Mouse (Mus musculus) limb, embryonic 15.5 days (tissue): ENCODE measurements around the gene Myh13. TPM values are rescaled to one million over a fixed set of nuclear protein-coding genes. Genes with fewer than 3 reads are reported as not detected.

ENCODE experiments used
- ATAC-seq: fragments of 200-750 bp; cut with Nextera tagmentation; 2 replicates; pipeline ENCODE4 v1.8.0; 2017; ENCODE audit warnings: low read depth, moderate TSS enrichment; ENCODE audit not compliant: insufficient number of reproducible peaks, low FRiP score, low TSS enrichment
- H3K27ac ChIP-seq: fragments of 300-500 bp; sonication (generic); 2 replicates; pipeline ENCODE4 v1.5.1; 2015; ENCODE audit warnings: moderate library complexity, mild to moderate bottlenecking, inconsistent platforms
- H3K27me3 ChIP-seq: fragments of 300-500 bp; sonication (generic); 2 replicates; pipeline ENCODE4 v1.6.1; 2015; ENCODE audit warnings: inconsistent platforms
- H3K36me3 ChIP-seq: fragments of 300-500 bp; sonication (generic); 2 replicates; pipeline ENCODE4 v1.6.1; 2015; ENCODE audit warnings: inconsistent platforms
- H3K4me1 ChIP-seq: fragments of 300-500 bp; sonication (generic); 2 replicates; pipeline ENCODE4 v1.6.1; 2015; ENCODE audit warnings: inconsistent platforms
- H3K4me2 ChIP-seq: fragments of 300-500 bp; sonication (generic); 2 replicates; pipeline ENCODE4 v1.6.1; 2015; ENCODE audit warnings: mild to moderate bottlenecking, inconsistent platforms
- H3K4me3 ChIP-seq: fragments of 300-500 bp; sonication (generic); 2 replicates; pipeline ENCODE4 v1.5.1; 2015; ENCODE audit warnings: mild to moderate bottlenecking, inconsistent platforms
- H3K9ac ChIP-seq: fragments of 300-500 bp; sonication (generic); 2 replicates; pipeline ENCODE4 v1.6.1; 2015; ENCODE audit warnings: inconsistent platforms
- H3K9me3 ChIP-seq: fragments of 300-500 bp; sonication (generic); 2 replicates; pipeline ENCODE4 v1.6.1; 2016; ENCODE audit warnings: inconsistent platforms
- WGBS: fragments of 180-500 bp; shearing (Covaris S2); methylation state at CpG from one replicate; pipeline ENCODE4 v1.1.7; 2015; 5-methylcytosine and 5-hydroxymethylcytosine counted together
- polyA plus RNA-seq: library from polyadenylated mRNA; unstranded; fragments of >200 nt; fragmentation: Nextera tagmentation; extraction: Ambion mirVana; gene quantifications from 2 replicates; pipeline ENCODE4 v1.2.1, GENCODE M21; 2015

Myh13 gene
- polyA plus RNA-seq, 1 experiment from 2014 or later = 0.10 TPM

DNA sequence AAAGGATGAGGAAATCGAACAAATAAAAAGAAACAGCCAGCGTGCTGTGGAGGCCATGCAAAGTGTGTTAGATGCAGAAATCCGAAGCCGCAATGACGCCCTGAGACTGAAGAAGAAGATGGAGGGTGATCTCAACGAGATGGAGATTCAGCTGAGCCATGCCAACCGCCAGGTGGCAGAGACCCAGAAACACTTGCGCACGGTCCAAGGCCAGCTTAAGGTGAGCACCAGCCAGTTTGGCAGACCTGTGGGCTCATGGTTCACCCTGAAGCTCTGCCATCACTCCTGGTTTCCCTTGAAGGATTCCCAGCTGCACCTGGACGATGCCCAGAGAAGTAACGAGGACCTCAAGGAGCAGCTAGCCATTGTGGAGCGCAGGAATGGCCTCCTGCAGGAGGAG is 43.1 kb downstream of the Myh13 start:
- ATAC-seq = no peak

GRCm38 (mm10) chr11:67364986-67365721 is 43.7 kb downstream of the Myh13 start:
- no peak overlapping the region for H3K9ac ChIP-seq
- H3K4me3 ChIP-seq = no peak overlapping the region
- ATAC-seq = no peak
- no peaks in the 10 kb centered on the region for H3K27me3 ChIP-seq
- no peaks in the 10 kb centered on the region for H3K9me3 ChIP-seq
- H3K4me2 ChIP-seq = no peak overlapping the region
- no peak overlapping the region for H3K27ac ChIP-seq
- H3K36me3 ChIP-seq = no peaks in the 10 kb centered on the region
- H3K4me1 ChIP-seq = peaks cover 3% of the 10 kb centered on the region; the same call in 1 of the 2 replicates
- 87% methylated on average over 14 of the region's 14 CpGs for WGBS

More for the DNA sequence above, 43.1 kb downstream of the Myh13 start:
- Histone ChIP-seq H3K36me3 (no peaks in the 10 kb centered on the region), H3K9me3 (no peaks in the 10 kb centered on the region), H3K9ac (no peak overlapping the region), H3K27ac (no peak overlapping the region), H3K27me3 (no peaks in the 10 kb centered on the region), H3K4me2 (no peak overlapping the region), H3K4me1 (peaks cover under 1% of the 10 kb centered on the region; the same call in 1 of the 2 replicates), H3K4me3 (no peak overlapping the region)
- WGBS = 84% methylated on average over 12 of the region's 12 CpGs

- H3K4me3 ChIP-seq = no peak overlapping the region
- no peaks in the 10 kb centered on the region for H3K36me3 ChIP-seq
- 65% methylated on average over 9 of the region's 9 CpGs for WGBS
- no peak overlapping the region for H3K9ac ChIP-seq
- no peaks in the 10 kb centered on the region for H3K27me3 ChIP-seq
- H3K4me1 ChIP-seq = peaks cover 3% of the 10 kb centered on the region; the same call in 1 of the 2 replicates
- no peak overlapping the region for H3K4me2 ChIP-seq
- H3K27ac ChIP-seq = no peak overlapping the region
- ATAC-seq = no peak
- no peaks in the 10 kb centered on the region for H3K9me3 ChIP-seq
These were observed 45.5 kb downstream of the Myh13 start for GRCm38 (mm10) chr11:67366936-67367335.

- Histone ChIP-seq H3K27ac (no peak overlapping the region), H3K4me1 (peaks cover 3% of the 10 kb centered on the region; the same call in 1 of the 2 replicates), H3K4me3 (no peak overlapping the region), H3K9me3 (no peaks in the 10 kb centered on the region), H3K9ac (no peak overlapping the region), H3K4me2 (no peak overlapping the region), H3K36me3 (no peaks in the 10 kb centered on the region), H3K27me3 (no peaks in the 10 kb centered on the region)
- ATAC-seq = no peak
- WGBS = 70% methylated on average over 2 of the region's 2 CpGs
These were observed 51.9 kb downstream of the Myh13 start for GRCm38 (mm10) chr11:67373333-67373732.

- Histone ChIP-seq H3K36me3 (no peaks in the 10 kb centered on the region), H3K4me2 (no peak overlapping the region), H3K4me1 (0 out of 2 replicates have a peak, but pooled peaks cover 3% of the 10 kb centered on the region), H3K4me3 (no peak overlapping the region), H3K9me3 (no peaks in the 10 kb centered on the region), H3K9ac (no peak overlapping the region), H3K27ac (no peak overlapping the region), H3K27me3 (no peaks in the 10 kb centered on the region; the same call in 1 of the 2 replicates)
- no peak for ATAC-seq
These were observed 54.9 kb downstream of the Myh13 start for GRCm38 (mm10) chr11:67376308-67376707.

GRCm38 (mm10) chr11:67379703-67380510 is 58.4 kb downstream of the Myh13 start:
- no peak overlapping the region for H3K4me3 ChIP-seq
- H3K9ac ChIP-seq = no peak overlapping the region
- ATAC-seq = no peak
- 45% methylated on average over 10 of the region's 10 CpGs for WGBS
- no peak overlapping the region for H3K27ac ChIP-seq
- no peaks in the 10 kb centered on the region for H3K9me3 ChIP-seq
- no peaks in the 10 kb centered on the region for H3K36me3 ChIP-seq
- no peaks in the 10 kb centered on the region; the same call in 1 of the 2 replicates for H3K27me3 ChIP-seq
- H3K4me2 ChIP-seq = no peak overlapping the region
- H3K4me1 ChIP-seq = 0 out of 2 replicates have a peak, but pooled peaks cover 3% of the 10 kb centered on the region

DNA sequence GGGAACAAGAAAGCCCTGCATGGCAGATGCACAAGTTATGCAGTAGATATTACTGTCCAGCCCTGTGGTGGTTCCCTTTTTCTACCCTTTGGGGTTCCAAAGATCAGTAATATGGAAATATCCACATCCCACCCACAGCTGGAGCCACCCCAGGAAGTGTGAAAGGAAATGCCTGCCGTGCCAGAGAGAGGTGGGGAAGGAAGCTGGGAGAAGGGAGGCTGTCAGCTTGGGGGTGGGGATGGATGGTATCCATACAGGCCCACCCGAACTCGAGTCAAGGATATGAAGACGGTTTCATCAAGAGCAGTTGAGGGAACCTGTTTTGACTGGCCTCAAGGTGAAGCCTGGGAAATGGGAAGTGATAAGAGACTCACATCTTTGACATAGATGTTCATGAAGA is 60.4 kb downstream of the Myh13 start:
- 62% methylated on average over 4 of the region's 4 CpGs for WGBS
- Histone ChIP-seq H3K4me1 (0 out of 2 replicates have a peak, but pooled peaks cover 3% of the 10 kb centered on the region), H3K27ac (no peak overlapping the region), H3K4me2 (no peak overlapping the region), H3K9me3 (no peaks in the 10 kb centered on the region), H3K9ac (no peak overlapping the region), H3K27me3 (no peaks in the 10 kb centered on the region; the same call in 1 of the 2 replicates), H3K36me3 (no peaks in the 10 kb centered on the region), H3K4me3 (no peak overlapping the region)
- ATAC-seq = no peak

DNA sequence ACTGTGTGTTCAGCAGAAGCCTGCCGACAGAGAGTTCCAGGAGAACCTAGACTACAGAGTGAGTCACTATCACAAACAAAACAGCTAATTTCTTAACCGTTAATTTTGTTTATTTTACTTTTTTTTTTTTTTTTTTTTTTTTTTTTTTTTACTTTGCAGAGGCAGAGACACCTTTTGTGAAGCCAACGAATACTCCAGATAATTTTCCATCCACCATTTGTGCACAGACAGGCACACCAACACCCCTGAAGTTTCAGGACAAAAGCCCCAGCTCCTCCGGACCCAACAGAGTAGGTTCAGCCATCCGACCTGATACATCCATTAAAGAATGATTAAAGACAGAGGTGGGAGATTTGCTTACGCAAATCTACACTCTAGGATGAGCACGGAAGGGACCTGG is 63.2 kb downstream of the Myh13 start:
- no peaks in the 10 kb centered on the region for H3K9me3 ChIP-seq
- no peak overlapping the region for H3K9ac ChIP-seq
- ATAC-seq = no peak
- 85% methylated on average over 7 of the region's 7 CpGs for WGBS
- no peak overlapping the region for H3K27ac ChIP-seq
- no peak overlapping the region for H3K4me2 ChIP-seq
- H3K4me1 ChIP-seq = 0 out of 2 replicates have a peak, but pooled peaks cover under 1% of the 10 kb centered on the region
- no peaks in the 10 kb centered on the region for H3K36me3 ChIP-seq
- no peaks in the 10 kb centered on the region; the same call in 1 of the 2 replicates for H3K27me3 ChIP-seq
- no peak overlapping the region for H3K4me3 ChIP-seq

DNA sequence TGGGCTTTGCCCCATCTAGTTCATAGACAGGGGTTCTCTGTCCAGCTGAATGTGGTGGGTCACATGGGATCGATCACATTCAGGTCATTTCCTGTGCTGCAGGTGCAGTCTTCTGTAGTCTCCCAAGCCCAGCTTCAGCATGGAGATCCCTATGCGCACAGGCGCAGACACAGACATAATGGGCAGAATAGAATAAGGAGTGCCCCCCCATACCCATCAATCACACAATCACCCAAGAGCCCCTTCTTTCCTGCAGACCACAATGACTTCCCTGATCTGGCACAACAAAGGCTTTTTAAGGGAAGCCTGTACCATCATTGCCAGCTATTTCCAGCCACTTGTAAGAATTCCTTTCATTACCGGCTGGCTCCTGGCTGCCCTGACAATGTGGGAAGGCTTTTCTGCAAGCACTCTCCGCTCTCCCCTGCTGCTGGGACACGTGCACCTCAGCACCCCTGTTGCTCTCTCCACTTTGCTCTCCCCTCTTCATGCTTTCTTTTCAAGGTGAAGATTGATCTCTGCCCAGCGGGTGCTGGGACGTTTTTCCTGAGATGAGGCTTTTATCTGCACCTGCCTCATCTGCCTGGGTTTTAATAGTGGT is 65.5 kb downstream of the Myh13 start:
- no peak overlapping the region for H3K4me2 ChIP-seq
- no peak for ATAC-seq

GRCm38 (mm10) chr11:67390679-67391384 is 69.4 kb downstream of the Myh13 start:
- ATAC-seq = no peak
- no peak overlapping the region for H3K9ac ChIP-seq
- 80% methylated on average over 3 of the region's 3 CpGs for WGBS
- no peaks in the 10 kb centered on the region for H3K36me3 ChIP-seq
- H3K4me3 ChIP-seq = no peak overlapping the region
- no peak overlapping the region for H3K4me2 ChIP-seq
- no peaks in the 10 kb centered on the region for H3K27me3 ChIP-seq
- H3K27ac ChIP-seq = no peak overlapping the region
- no peaks in the 10 kb centered on the region for H3K9me3 ChIP-seq
- H3K4me1 ChIP-seq = no peaks in the 10 kb centered on the region

More for the DNA sequence above, 65.5 kb downstream of the Myh13 start:
- Histone ChIP-seq H3K9me3 (no peaks in the 10 kb centered on the region), H3K4me1 (no peaks in the 10 kb centered on the region), H3K36me3 (no peaks in the 10 kb centered on the region), H3K27ac (no peak overlapping the region), H3K4me3 (no peak overlapping the region), H3K9ac (no peak overlapping the region), H3K27me3 (no peaks in the 10 kb centered on the region)
- WGBS = 42% methylated on average over 8 of the region's 8 CpGs

GRCm38 (mm10) chr11:67392369-67392768 is 70.9 kb downstream of the Myh13 start:
- no peak overlapping the region for H3K4me2 ChIP-seq
- H3K4me3 ChIP-seq = no peak overlapping the region
- H3K36me3 ChIP-seq = no peaks in the 10 kb centered on the region
- no peak overlapping the region for H3K27ac ChIP-seq
- no peak for ATAC-seq
- no peaks in the 10 kb centered on the region for H3K9me3 ChIP-seq
- H3K27me3 ChIP-seq = no peaks in the 10 kb centered on the region
- no peaks in the 10 kb centered on the region for H3K4me1 ChIP-seq
- WGBS = 79% methylated on average over 3 of the region's 3 CpGs
- no peak overlapping the region for H3K9ac ChIP-seq
